ENCODE assay signal across 8 mouse cellular contexts in genomic region chr16:32683343-32683742, GRCm38 (mm10). TPM values are rescaled to one million over a fixed set of nuclear protein-coding genes. Genes with fewer than 3 reads are reported as not detected.
DNase-seq lines count a peak whose midpoint lies in the region; TF ChIP-seq lines count a peak whose summit lies in the region.
"Had no signal": no experiment of that assay in that cellular context is flagged by ENCODE, and none has a peak within 500 bp of the region (broad histone marks: within the 10 kb centered on the region; RNA-seq: fewer than 3 reads in every experiment).

No protein-coding gene starts in this region.

- H3K27me3 ChIP-seq in kidney, adult 2 months (replicated peaks; ENCODE audit: control insufficient read depth, insufficient read depth, low read length) = no peaks in the 10 kb centered on the region
- H3K27me3 ChIP-seq: midbrain, embryonic 12.5 days had no signal

- intact Hi-C loops in left cerebral cortex, postnatal 10 days (cut with DNase I) = no loop called here

- no peak for TF ChIP-seq POLR2A in kidney, adult 2 months (IDR thresholded peaks at IDR 0.05; ENCODE audit: low read depth, low read length)

- no peaks in the 10 kb centered on the region for H3K36me3 ChIP-seq in kidney, adult 2 months (ENCODE audit: control insufficient read depth, insufficient read depth, low read length)

- no peak overlapping the region for H3K27ac ChIP-seq in kidney, adult 2 months (ENCODE audit: insufficient read depth, low read depth, low read length)
- H3K27ac ChIP-seq: midbrain, embryonic 12.5 days had no signal

- H3K4me3 ChIP-seq in kidney, adult 2 months (ENCODE audit: insufficient read depth, low read depth, low read length) = no peak overlapping the region
- H3K4me3 ChIP-seq: midbrain, embryonic 12.5 days had no signal

- H3K4me1 ChIP-seq in kidney, adult 2 months (ENCODE audit: control insufficient read depth, insufficient read depth, low read length) = no peaks in the 10 kb centered on the region
- H3K4me1 ChIP-seq: midbrain, embryonic 12.5 days had no signal

- TF ChIP-seq CTCF in kidney, adult 2 months (conservative IDR thresholded peaks at IDR 0.05; ENCODE audit: insufficient read depth, insufficient read length, low read depth, low read length) = peak; percentile 59

- DNase-seq in left cerebral cortex, postnatal 10 days (ENCODE audit: extremely low spot score in 1 of 2, low spot score in 2 of 2) = peak; percentile 41 to 48
- DNase-seq in left cerebral cortex, adult 11 months (ENCODE audit: low spot score) = no peak
- DNase-seq in NIH3T3 (ENCODE audit: low read depth) = peak; percentile 86
- DNase-seq in embryo, embryonic 10.5 days (ENCODE audit: low spot score) = peak; percentile 75
- peak; percentile 67 for DNase-seq in kidney, adult 2 months
- DNase-seq in mesoderm, embryonic 11.5 days (ENCODE audit: low read depth, low spot score) = peak; percentile 50
- peak; percentile 61 for DNase-seq in thymus, postnatal 4 days

- 50% methylated on average over 5 of the region's 5 CpGs for WGBS in kidney, adult 2 months

RNA-seq across cellular contexts. Expression of gene Tnk2, which starts 39.7 kb away (rescaled TPM):
- total RNA-seq in left cerebral cortex, postnatal 10 days (2021) = 100 to 1,000 TPM in 1 of 2 experiments, 10 to 100 TPM in 1; 93.2 to 107 TPM
- 35.8 and 40.8 TPM in 2 replicates for polyA plus RNA-seq in kidney, adult 2 months (2012; rRNA removed)

RNA-seq across cellular contexts. Expression of gene Muc4, which starts 52.3 kb away (rescaled TPM):
- not detected for total RNA-seq in left cerebral cortex, postnatal 10 days (2021)
- 0.16 and 0.41 TPM in 2 replicates for polyA plus RNA-seq in kidney, adult 2 months (2012; rRNA removed)
